Mouse (Mus musculus) frontal cortex, postnatal 36 days (tissue): ENCODE measurements around the gene Myh7.
A peak's percentile ranks its signal among the peaks of the same experiment; 100 is the strongest.
"Not testable (repeated sequence)": the region's sequence is repeated elsewhere in the genome, so short reads cannot be mapped to it uniquely, and the experiment has no call there.

Experiments
- DNase-seq, 2 experiments: peaks; one replicate each; pipeline ENCODE4 v3.0.0; 2022; ENCODE audit warnings: low spot score in 2 of 2

Myh7 gene

DNA sequence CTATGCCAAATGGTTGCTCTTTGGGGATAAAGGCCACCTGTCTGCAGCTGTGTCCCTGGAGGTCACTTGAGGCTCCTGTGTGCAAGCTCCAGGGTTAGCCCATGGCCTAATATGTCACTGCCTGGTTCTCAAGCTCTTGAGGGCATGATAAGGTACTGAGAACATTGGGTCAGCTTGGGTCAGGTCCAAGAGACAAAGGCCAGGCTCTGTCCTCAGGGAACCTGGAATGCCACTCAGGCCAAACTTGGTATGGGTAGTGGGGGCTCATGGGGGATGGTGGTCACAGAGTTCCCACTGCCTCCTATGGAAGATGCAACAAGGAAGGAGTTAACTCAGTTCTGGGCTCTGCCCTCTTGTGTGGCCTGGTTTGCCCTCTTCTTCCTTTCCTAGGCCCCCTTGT is 26.1 kb downstream of the Myh7 start:
- no peak for DNase-seq

DNA sequence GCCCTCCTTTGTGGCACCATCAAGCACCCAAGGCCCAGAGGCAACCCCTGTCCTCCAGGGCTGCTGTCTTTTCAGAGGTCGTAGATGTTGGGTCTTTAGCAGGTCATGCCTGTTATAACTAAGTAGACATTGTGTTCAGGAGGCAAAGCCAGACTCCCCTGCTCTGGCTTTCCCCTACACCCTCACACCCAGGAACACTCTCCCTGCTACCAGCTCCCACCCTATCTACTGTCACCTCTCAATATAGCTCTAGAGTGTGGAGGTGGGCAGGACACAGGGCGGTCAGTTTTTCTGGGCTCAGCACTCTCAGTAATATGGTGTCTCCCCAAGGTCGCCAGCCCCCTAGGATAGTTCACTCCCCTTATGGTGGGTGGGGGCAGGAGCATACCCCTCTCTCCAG is 26.6 kb downstream of the Myh7 start:
- DNase-seq, result no peak

- DNase-seq, result no peak
Observed at GRCm38 (mm10) chr14:54966320-54966977, 28.0 kb downstream of the Myh7 start, which contains the start of gene Myh6. Gene Myh6 (minus strand): TSS chr14:54966927.

DNA sequence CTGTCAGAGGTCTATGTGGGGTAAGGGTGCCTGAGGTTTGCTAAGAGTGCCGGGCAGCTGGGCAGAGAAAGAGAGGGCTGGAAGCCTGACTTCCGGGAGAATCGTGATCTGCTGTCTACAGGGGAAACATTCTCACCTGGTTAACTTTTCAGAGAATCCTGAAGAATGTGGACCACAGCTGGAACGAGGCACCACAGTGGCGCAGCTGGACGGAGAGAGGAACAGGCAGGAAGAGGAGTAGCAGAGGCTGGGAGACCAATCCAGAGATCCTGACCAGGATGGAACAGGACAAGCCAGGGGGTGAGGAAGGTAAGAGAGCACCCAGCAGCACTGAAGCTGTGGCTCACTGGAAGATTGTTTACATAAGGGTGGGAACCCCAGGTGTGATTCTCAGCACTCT is 28.8 kb downstream of the Myh7 start:
- DNase-seq, result no peak

DNA sequence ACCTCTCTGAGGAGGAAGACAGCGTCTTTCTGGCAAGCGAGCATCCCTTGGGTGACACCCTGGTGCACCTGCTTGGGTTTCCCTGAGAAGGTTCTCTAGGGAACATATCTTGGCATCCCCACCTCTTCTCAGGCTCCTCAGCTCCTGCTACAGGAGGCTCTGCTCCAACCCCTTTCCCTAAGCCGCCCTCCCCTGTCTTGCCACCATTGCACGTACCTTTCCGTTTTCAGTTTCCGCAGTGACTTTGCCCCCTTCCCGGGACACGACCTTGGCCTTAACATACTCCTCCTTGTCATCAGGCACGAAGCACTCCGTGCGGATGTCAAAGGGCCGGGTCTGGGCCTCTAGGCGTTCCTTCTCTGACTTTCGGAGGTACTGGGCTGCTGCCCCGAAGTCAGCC is 29.4 kb downstream of the Myh7 start:
- DNase-seq, result no peak

DNA sequence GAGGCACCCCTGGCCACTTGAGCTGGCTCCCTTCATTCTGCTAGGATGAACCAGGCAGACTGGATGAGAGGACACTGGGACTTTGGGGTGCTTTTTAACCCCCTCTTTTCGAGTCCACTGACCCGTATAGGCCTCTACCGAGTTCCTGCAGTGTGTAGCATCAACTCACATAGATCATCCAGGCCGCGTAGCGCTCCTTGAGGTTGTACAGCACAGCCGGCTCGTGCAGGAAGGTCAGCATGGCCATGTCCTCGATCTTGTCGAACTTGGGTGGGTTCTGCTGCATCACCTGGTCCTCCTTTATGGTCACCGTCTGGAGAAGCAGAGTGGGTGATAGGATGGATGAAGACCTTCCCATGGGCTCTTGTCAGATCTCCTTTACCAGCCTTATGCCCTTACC is 30.7 kb downstream of the Myh7 start:
- DNase-seq, result no peak

GRCm38 (mm10) chr14:54962714-54963113 is 31.7 kb downstream of the Myh7 start:
- DNase-seq, result no peak

GRCm38 (mm10) chr14:54961487-54961886 is 32.9 kb downstream of the Myh7 start:
- DNase-seq, result no peak

DNA sequence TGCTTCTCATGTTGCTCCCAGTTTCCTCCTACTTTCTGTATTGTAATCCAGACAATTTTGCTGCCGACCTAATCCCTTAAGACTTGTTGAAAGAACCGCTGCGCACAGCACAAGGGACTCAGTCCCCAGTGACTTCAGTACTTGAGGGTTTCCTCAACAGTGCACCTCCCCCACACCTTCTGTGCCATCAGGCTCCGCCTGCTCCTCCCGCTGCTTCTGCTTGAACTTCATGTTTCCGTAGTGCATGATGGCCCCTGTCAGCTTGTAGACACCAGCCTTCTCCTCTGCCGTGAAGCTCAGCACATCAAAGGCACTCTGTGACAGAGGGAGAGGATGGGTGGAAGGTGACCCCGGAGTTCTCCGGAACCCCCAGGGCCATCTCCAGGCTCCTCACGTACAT is 33.7 kb downstream of the Myh7 start:
- DNase-seq, result peak in 1 of 2 experiments; percentile 34

DNA sequence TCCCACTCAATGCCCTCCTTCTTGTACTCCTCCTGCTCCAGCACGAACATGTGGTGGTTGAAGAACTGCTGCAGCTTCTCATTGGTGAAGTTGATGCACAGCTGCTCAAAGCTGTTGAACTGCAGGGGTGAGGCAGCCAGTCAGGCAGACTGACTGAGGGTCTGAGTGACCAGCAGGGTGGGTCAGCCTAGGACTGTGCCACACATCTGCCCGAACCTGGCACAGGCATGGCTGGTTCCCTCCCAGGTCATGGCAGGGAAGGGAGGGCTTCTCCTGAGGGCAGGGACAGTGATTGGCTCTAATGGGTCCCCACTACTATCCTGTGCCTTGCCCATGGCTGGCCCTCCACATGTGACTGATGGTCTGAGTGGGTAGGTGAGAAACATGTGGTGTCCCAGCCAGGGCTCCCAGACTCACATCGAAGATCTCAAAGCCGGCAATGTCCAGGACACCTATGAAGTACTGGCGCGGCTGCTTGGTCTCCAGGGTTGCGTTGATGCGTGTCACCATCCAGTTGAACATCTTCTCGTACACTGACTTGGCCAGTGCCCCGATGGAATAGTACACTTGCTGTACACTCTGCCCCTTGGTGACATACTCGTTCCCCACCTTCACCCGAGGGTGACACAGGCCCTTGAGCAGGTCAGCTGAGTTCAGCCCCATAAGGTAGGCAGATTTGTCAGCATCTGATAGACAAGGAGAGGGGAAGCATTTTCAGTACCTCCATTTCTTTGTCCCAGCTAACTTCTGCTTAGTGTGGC is 34.4 kb downstream of the Myh7 start:
- not testable (repeated sequence) for DNase-seq

DNA sequence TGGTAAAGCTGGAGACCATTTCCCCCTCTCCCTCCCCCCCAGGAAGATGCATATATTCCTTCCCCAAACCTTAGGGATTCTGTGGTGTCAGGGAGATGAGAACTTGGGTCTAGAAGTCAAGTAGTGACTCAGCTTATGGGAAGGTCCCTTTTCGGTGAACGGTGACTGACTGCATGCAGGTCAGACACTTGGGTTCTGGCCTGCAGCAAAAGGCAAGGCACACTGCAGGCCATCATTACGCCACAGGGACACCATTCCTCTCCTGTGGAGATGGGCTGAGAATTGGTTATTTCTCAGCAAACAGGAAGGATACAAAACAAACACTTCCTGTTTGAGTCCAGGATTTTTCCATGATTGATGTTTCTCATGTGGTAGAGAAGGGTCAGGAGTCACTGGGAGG is 35.2 kb downstream of the Myh7 start:
- DNase-seq, result no peak

DNA sequence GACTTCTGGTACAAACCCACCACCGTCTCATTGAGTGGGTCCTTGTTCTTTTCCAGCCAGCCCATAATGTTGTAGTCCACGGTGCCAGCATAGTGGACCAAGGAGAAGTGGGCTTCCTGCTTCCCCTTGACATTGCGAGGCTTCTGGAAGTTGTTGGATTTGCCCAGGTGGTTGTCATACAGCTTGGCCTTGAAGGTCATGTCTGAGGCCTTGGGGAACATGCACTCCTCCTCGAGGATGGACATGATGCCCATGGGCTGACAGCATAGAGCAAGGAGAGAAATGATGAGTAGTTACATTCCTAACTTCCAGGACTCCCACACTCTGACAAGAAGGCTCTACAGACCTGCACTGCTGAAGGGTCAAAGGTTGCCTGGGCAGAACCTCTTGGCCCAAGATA is 35.9 kb downstream of the Myh7 start:
- DNase-seq, result no peak

DNA sequence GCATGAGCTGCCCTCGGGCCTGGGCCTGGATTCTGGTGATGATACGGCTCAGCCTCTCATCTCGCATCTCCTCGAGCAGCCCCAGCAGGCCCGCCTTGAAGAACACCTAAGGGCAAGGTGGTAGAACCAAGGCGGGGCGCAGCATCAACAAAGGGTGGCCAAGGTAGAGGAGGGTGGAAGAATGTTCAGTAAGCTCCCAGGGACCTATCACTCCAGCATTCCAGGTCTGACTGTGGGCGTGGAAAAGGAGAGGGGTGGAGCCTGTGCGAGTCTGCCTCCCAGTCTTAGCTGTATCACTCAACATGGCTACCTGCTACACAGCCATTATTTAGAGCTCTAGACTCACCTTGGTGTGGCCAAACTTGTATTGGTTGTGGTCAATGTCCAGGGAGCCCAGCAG is 37.9 kb downstream of the Myh7 start:
- DNase-seq, result no peak

DNA sequence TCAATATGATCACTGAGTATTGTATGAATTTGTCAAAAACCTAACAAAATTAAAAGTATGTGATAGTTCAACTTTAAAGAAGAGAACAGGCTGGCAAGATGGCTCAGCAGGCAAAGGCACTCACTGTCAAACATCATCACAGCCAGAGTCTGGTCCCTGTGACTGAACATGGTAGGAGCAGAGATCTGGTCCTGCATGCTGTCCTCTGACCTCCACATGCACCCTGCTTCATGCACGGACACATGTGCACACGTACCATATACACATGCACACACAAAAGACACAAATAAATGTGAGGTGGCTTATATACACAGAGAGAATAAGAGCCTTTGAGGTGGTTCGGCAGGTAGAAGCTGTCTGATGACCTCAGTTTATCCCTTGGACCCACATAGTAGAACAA is 38.9 kb downstream of the Myh7 start:
- no peak for DNase-seq

GRCm38 (mm10) chr14:54954474-54954873 is 40.0 kb downstream of the Myh7 start:
- no peak for DNase-seq

- no peak for DNase-seq
Observed at GRCm38 (mm10) chr14:54953664-54954206, 40.7 kb downstream of the Myh7 start.

DNA sequence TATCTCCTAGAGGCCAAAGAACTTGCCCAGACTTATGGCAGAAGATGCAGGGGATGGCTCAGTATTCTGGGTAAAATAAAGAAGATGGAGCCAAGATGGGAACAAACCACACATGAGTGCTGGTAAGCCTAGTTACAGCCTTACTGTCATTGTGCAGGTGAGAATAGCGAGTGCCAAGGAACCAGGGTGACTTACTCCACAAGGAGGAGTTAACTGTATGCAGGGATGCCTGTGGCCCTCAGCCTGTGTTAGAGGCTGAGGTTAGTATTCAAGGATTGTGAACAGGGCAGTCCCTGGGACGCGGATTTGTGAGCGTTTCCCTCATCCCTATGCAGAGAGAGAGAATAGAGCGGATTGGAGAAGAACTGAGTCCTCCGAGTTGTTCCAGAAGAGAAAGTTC is 42.8 kb downstream of the Myh7 start:
- DNase-seq, result no peak

GRCm38 (mm10) chr14:54950493-54950892 is 43.9 kb downstream of the Myh7 start:
- DNase-seq, result no peak

GRCm38 (mm10) chr14:54948781-54949180 is 45.6 kb downstream of the Myh7 start:
- DNase-seq, result no peak

DNA sequence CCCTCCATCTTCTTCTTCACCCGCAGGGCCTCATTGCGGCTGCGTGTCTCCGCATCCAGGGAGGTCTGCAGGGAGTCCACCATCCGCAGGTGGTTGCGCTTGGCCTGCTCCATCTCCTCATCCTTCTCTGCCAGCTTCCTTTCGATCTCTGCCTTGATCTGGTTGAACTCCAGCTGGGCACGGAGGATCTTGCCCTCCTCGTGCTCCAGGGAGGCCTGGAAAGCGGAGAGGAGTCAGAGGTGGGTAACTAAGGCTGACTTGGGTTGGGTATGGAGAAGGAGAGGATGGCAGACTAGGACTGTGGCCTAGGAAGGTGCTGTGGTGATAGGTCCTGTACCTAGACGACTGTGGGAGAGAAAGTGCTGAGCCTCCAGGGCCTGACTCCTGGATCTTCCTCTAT is 47.4 kb downstream of the Myh7 start:
- DNase-seq, result not testable (repeated sequence)

GRCm38 (mm10) chr14:54945975-54946704 is 48.3 kb downstream of the Myh7 start:
- no peak for DNase-seq

- no peak for DNase-seq
Observed at GRCm38 (mm10) chr14:54944939-54945338, 49.5 kb downstream of the Myh7 start.

GRCm38 (mm10) chr14:54943971-54944370 is 50.5 kb downstream of the Myh7 start:
- no peak for DNase-seq
